Mouse (Mus musculus) liver, adult 2 months (tissue): ENCODE results near the gene Khk.

ENCODE experiments used
- CTCF ChIP-seq: fragments of 200-500 bp; IDR thresholded peaks from 2 replicates; pipeline ENCODE4 v1.5.1; 2011; ENCODE audit warnings: low read depth, low read length, control low read depth
- POLR2A ChIP-seq: fragments of 200-500 bp; IDR thresholded peaks from 2 replicates; pipeline ENCODE4 v1.6.1; 2011; ENCODE audit warnings: low read length, control low read depth; ENCODE audit not compliant: insufficient read depth; ENCODE audit errors: extremely low read depth

- no peak for TF ChIP-seq CTCF
- TF ChIP-seq POLR2A, result no peak
These were observed 27.4 kb downstream of the Khk start for GRCm38 (mm10) chr5:30948620-30949019.
